Mouse (Mus musculus) E14TG2a.4 (cell line): ENCODE results near the gene Ppm1h.
A peak's percentile ranks its signal among the peaks of the same experiment; 100 is the strongest.

Experiments used
- H3K27me3 ChIP-seq: 2 replicates; pipeline ENCODE4 v1.6.1; 2014; ENCODE audit warnings: low read length, control low read depth; ENCODE audit not compliant: insufficient read depth
- H3K36me3 ChIP-seq: 2 replicates; pipeline ENCODE4 v1.6.1; 2014; ENCODE audit warnings: low read length, control low read depth; ENCODE audit not compliant: insufficient read depth
- H3K4me1 ChIP-seq: replicated peaks from 2 replicates; pipeline ENCODE4 v1.6.1; 2014; ENCODE audit warnings: low read depth, low read length, control low read depth
- H3K4me3 ChIP-seq: replicated peaks from 2 replicates; pipeline ENCODE4 v1.5.1; 2014; ENCODE audit warnings: mild to moderate bottlenecking, low read length
- H3K9me3 ChIP-seq: 2 replicates; pipeline ENCODE4 v1.6.1; 2014; ENCODE audit warnings: low read length, control low read depth
- CTCF ChIP-seq: conservative IDR thresholded peaks from 2 replicates; pipeline ENCODE4 v1.5.1; 2014; ENCODE audit warnings: low read length
- NANOG ChIP-seq: IDR thresholded peaks from 2 replicates; pipeline ENCODE4 v1.6.1; 2014; ENCODE audit warnings: borderline replicate concordance, low read length, mixed read lengths
- POU5F1 ChIP-seq: IDR thresholded peaks from 2 replicates; pipeline ENCODE4 v1.6.1; 2014; ENCODE audit warnings: low read length, borderline replicate concordance

The Ppm1h gene

GRCm38 (mm10) chr10:122984531-122985251 lies 306.1 kb downstream of the Ppm1h start:
- peaks cover 49% of the 10 kb centered on the region for H3K4me1 ChIP-seq
- 0 out of 2 replicates have a peak, but pooled peaks cover 5% of the 10 kb centered on the region for H3K36me3 ChIP-seq
- H3K27me3 ChIP-seq: no peaks in the 10 kb centered on the region
- TF ChIP-seq NANOG (no peak), POU5F1 (no peak), CTCF (no peak)
- H3K9me3 ChIP-seq: no peaks in the 10 kb centered on the region
- peak overlapping the region; percentile 93 for H3K4me3 ChIP-seq

DNA sequence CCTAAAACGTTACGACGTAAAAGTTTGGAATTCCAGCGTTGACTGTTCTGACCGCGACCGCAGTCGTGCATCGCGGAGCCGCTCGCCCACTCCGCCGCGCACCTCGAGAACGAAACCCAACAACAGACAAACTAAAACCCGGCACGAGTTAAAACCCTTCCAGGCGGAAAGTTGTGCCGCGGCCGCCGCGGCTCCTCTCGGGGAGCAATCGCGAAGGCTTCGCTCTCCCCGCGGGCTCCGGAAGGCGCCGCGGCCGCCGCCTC lies 306.6 kb downstream of the Ppm1h start:
- TF ChIP-seq NANOG: no peak
- no peak for TF ChIP-seq POU5F1
- TF ChIP-seq CTCF: no peak
- H3K4me1 ChIP-seq: peaks cover 49% of the 10 kb centered on the region
- H3K4me3 ChIP-seq: peak overlapping the region; percentile 93
- H3K27me3 ChIP-seq: no peaks in the 10 kb centered on the region
- no peaks in the 10 kb centered on the region for H3K9me3 ChIP-seq
- 0 out of 2 replicates have a peak, but pooled peaks cover 5% of the 10 kb centered on the region for H3K36me3 ChIP-seq

DNA sequence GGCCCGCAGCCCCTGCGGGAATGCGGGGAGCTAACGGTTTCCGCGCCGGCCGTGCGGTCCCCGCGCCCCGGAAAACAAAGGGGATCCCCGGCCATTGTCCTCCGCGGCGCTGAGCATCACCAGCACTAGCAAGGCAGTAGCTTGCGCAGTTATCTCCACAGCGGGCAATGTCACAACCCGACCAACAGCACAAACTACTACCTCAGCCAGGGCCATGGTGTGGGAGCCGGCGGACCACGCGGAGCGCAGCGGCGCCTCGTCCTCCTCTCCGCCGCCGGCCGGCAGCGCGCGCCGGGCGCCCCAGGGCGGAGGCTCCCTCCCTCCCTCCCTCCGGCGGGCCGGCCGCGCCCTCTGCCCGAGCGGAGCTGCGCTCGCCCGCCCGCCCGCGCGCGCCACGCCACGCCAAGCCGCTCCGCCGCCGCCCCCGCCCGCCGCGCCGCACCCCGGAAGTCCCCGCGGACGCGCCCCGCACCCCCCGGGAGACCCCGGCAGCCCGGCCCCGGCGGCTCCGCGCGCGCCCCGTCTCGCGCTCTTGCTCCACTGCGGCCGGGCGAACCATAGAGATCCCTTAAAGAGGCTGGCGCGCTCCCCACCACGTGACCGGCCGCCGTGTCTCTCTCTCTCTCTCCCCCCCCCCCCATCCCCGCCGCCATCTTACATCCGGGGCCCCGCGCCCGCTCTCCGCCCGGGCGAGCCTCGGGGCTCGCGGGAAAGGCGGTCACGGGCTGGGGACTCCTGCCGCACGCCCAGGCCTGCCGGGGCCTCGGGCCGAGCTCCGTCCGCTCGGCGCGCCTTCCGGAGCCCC lies 307.2 kb downstream of the Ppm1h start:
- peaks cover 46% of the 10 kb centered on the region for H3K4me1 ChIP-seq
- no peaks in the 10 kb centered on the region for H3K9me3 ChIP-seq
- no peaks in the 10 kb centered on the region for H3K27me3 ChIP-seq
- H3K4me3 ChIP-seq: peak overlapping the region; percentile 93
- 0 out of 2 replicates have a peak, but pooled peaks cover 5% of the 10 kb centered on the region for H3K36me3 ChIP-seq
- no peak for TF ChIP-seq POU5F1
- no peak for TF ChIP-seq CTCF
- no peak for TF ChIP-seq NANOG

- TF ChIP-seq POU5F1 (no peak), NANOG (no peak), CTCF (no peak)
- Histone ChIP-seq H3K4me1 (peaks cover 38% of the 10 kb centered on the region), H3K4me3 (peak overlapping the region; percentile 93), H3K36me3 (0 out of 2 replicates have a peak, but pooled peaks cover 5% of the 10 kb centered on the region), H3K27me3 (no peaks in the 10 kb centered on the region), H3K9me3 (no peaks in the 10 kb centered on the region)
These were observed 308.0 kb downstream of the Ppm1h start for GRCm38 (mm10) chr10:122986320-122987225.

DNA sequence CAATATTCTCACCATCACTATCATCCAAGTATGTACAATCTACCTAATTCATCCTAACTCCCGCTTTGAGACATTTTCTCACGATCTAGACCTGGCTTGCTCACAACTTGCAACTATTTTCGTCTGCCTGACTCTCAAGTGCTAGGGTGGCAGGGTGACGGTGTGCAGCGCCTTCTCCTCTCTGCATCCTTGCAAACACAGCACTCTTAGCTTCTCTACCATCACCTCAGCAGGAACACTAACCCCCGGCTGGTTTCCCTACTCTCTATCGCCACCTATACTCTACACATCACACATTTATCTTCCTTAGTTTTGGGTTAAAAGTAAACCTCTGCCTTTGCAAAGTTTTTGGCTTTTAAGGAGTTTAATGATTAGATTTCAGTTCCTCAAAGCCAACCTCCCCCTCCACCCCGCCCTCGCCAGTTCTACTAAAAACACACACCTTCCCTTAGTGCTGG lies 309.1 kb downstream of the Ppm1h start:
- TF ChIP-seq NANOG (no peak), POU5F1 (no peak), CTCF (peak; percentile 31; the same call in 1 of the 2 replicates)
- H3K4me1 ChIP-seq: peaks cover 37% of the 10 kb centered on the region
- H3K27me3 ChIP-seq: no peaks in the 10 kb centered on the region
- no peaks in the 10 kb centered on the region for H3K9me3 ChIP-seq
- 0 out of 2 replicates have a peak, but pooled peaks cover 5% of the 10 kb centered on the region for H3K36me3 ChIP-seq
- H3K4me3 ChIP-seq: no peak overlapping the region

DNA sequence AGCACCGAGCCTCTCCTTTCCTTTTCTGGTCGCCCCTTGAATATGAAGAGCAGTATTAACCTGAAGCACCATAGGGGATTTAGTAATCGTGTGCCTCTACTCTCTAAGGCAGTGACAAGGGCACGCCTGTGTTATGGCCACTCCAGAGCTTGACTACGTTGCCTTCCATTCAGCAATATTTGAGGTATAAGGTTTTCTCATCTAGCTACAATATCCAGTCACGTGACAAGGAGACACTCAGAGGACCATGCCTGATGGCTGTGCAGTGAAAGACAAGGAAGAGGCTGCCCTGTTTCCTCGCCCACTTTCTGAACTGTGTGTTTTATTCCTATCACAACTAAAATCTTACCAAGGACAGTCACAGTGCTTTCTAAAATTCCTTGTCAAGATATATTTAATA lies 309.8 kb downstream of the Ppm1h start:
- no peak overlapping the region for H3K4me3 ChIP-seq
- no peaks in the 10 kb centered on the region for H3K27me3 ChIP-seq
- no peaks in the 10 kb centered on the region for H3K9me3 ChIP-seq
- TF ChIP-seq NANOG (no peak), POU5F1 (no peak), CTCF (no peak)
- H3K4me1 ChIP-seq: peaks cover 33% of the 10 kb centered on the region
- no peaks in the 10 kb centered on the region for H3K36me3 ChIP-seq

GRCm38 (mm10) chr10:122989916-122990315 lies 311.4 kb downstream of the Ppm1h start:
- Histone ChIP-seq H3K9me3 (no peaks in the 10 kb centered on the region), H3K4me1 (peaks cover 22% of the 10 kb centered on the region), H3K4me3 (no peak overlapping the region), H3K36me3 (peaks cover 6% of the 10 kb centered on the region), H3K27me3 (no peaks in the 10 kb centered on the region)
- TF ChIP-seq CTCF (no peak), NANOG (no peak), POU5F1 (no peak)

- Histone ChIP-seq H3K4me1 (peaks cover 22% of the 10 kb centered on the region), H3K4me3 (no peak overlapping the region), H3K27me3 (no peaks in the 10 kb centered on the region), H3K36me3 (peaks cover 13% of the 10 kb centered on the region), H3K9me3 (no peaks in the 10 kb centered on the region)
- TF ChIP-seq POU5F1: no peak
- TF ChIP-seq NANOG: no peak
- TF ChIP-seq CTCF: peak; percentile 24; the same call in 1 of the 2 replicates
These were observed 312.0 kb downstream of the Ppm1h start for GRCm38 (mm10) chr10:122990606-122991005.
